Mouse (Mus musculus) G1E (cell line): ENCODE data around the gene Fgfr2. TPM values are rescaled to one million over a fixed set of nuclear protein-coding genes. Genes with fewer than 3 reads are reported as not detected.

Source experiments
- ATAC-seq: 2 replicates; pipeline ENCODE4 v1.8.0; 2016; ENCODE audit warnings: mild to moderate bottlenecking; ENCODE audit not compliant: insufficient number of reproducible peaks, poor library complexity, low FRiP score, severe bottlenecking; ENCODE audit errors: extremely low read depth
- DNase-seq: peaks from one replicate; pipeline ENCODE4 v3.0.0; 2012; ENCODE audit warnings: low spot score
- H3K27me3 ChIP-seq: 2 replicates; pipeline ENCODE4 v1.6.1; 2012; ENCODE audit warnings: mild to moderate bottlenecking, low read length, inconsistent platforms; ENCODE audit not compliant: insufficient read depth
- H3K36me3 ChIP-seq: replicated peaks from 2 replicates; pipeline ENCODE3; 2012; ENCODE audit warnings: mild to moderate bottlenecking, inconsistent platforms
- H3K4me1 ChIP-seq: 2 replicates; pipeline ENCODE4 v1.6.1; 2012; ENCODE audit warnings: low read depth, low read length, inconsistent platforms, mixed read lengths; ENCODE audit not compliant: insufficient read depth
- H3K4me3 ChIP-seq: 2 replicates; pipeline ENCODE4 v1.5.1; 2012; ENCODE audit warnings: low read depth, mild to moderate bottlenecking, inconsistent platforms, low read length, moderate library complexity, mixed read lengths
- H3K9me3 ChIP-seq: replicated peaks from 2 replicates; pipeline ENCODE4 v1.6.1; 2012; ENCODE audit warnings: inconsistent platforms
- CTCF ChIP-seq: IDR thresholded peaks from 2 replicates; pipeline ENCODE4 v1.5.1; 2012; ENCODE audit warnings: low read depth, low read length, inconsistent platforms, mixed read lengths
- GATA1 ChIP-seq: IDR thresholded peaks from 2 replicates; pipeline ENCODE4 v1.6.1; 2012; ENCODE audit warnings: borderline replicate concordance, low read length, inconsistent platforms, mixed read lengths
- GATA2 ChIP-seq: IDR thresholded peaks from 2 replicates; pipeline ENCODE4 v1.6.1; 2012; ENCODE audit warnings: low read depth, low read length, inconsistent platforms, borderline replicate concordance
- POLR2AphosphoS5 ChIP-seq: IDR thresholded peaks from 2 replicates; pipeline ENCODE4 v1.6.1; 2012; ENCODE audit warnings: low read depth, low read length, inconsistent platforms; ENCODE audit not compliant: insufficient replicate concordance
- TAL1 ChIP-seq: conservative IDR thresholded peaks from 2 replicates; pipeline ENCODE4 v1.6.1; 2012; ENCODE audit warnings: low read depth, low read length, inconsistent platforms, mixed read lengths
- polyA plus RNA-seq: library from polyadenylated mRNA; stranded (reverse); fragments of >175 nt; gene quantifications from 2 replicates; pipeline ENCODE4 v1.2.3, GENCODE M21; 2012
- total RNA-seq, 2 experiments: library from RNA; stranded (forward) in 1 of 2; stranded (reverse) in 1 of 2; fragments of 200-1000 nt in 1 of 2; fragments of >200 nt in 1 of 2; fragmentation: Nextera tagmentation in 1 of 2; gene quantifications; 2 replicates each; pipeline ENCODE4 v1.2.3; 2014 to 2017

Gene Fgfr2
- total and polyA plus RNA-seq, 3 experiments: 0.22 TPM; not detected in 2

DNA sequence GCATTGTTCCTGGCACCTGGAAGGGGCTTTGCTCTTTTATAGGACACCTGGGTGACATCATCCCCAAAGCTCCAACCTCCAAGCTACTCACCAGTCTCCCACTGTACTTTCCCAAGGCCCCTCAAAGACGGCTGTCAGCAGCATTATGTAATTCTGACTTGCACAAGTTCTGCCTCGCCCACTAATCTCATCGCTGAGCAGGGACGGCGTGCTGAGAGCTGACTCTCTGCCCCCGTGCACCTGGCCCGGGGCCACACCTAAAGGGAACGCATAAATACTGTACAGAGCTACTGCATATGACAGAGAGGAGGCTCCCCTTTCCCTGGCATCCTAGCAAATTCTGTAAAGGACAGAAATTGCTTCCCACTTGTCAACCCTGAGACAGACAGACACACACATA, 810.8 kb downstream of the Fgfr2 start:
- Histone ChIP-seq H3K4me1 (no peaks in the 10 kb centered on the region), H3K9me3 (peaks cover 80% of the 10 kb centered on the region), H3K27me3 (no peaks in the 10 kb centered on the region), H3K4me3 (no peak overlapping the region; the same call in 1 of the 2 replicates), H3K36me3 (no peaks in the 10 kb centered on the region)
- TF ChIP-seq CTCF (no peak), GATA2 (no peak), TAL1 (no peak), GATA1 (no peak), POLR2AphosphoS5 (no peak)
- ATAC-seq (no peak), DNase-seq (no peak)

DNA sequence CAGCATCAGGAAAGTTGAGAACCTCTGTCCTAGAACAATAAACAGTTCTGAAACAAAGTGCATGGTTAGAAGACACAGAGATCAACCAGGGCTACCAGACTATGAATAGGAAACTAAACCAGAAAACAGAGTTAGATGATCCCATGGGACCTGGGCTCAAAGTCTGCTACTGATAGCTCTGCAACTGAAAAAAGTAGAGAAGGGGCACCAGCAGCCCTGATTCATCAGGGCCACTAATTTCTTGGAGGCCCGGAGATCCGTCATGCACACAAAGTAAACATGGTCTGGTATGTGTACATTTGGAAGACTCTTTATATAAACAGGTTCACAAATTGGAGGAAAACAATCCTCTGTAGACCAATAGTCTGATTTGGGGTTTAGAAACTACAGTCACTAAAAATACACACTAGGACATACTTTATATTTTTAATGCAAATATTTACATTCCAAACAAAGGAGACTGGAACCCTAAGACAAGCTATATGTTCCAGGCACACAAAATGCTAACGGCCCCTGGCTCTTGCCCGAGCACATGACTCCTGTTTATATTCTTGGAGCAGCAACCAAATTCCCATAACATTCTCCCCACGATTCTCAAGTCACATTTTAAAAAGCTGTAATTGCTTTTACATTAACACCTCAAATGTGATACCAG, 814.5 kb downstream of the Fgfr2 start:
- TF ChIP-seq GATA1: no peak
- ATAC-seq (no peak), DNase-seq (no peak)
- peaks cover 64% of the 10 kb centered on the region for H3K9me3 ChIP-seq
- no peaks in the 10 kb centered on the region for H3K27me3 ChIP-seq
- no peaks in the 10 kb centered on the region for H3K4me1 ChIP-seq
- no peak overlapping the region for H3K4me3 ChIP-seq
- no peaks in the 10 kb centered on the region for H3K36me3 ChIP-seq

DNA sequence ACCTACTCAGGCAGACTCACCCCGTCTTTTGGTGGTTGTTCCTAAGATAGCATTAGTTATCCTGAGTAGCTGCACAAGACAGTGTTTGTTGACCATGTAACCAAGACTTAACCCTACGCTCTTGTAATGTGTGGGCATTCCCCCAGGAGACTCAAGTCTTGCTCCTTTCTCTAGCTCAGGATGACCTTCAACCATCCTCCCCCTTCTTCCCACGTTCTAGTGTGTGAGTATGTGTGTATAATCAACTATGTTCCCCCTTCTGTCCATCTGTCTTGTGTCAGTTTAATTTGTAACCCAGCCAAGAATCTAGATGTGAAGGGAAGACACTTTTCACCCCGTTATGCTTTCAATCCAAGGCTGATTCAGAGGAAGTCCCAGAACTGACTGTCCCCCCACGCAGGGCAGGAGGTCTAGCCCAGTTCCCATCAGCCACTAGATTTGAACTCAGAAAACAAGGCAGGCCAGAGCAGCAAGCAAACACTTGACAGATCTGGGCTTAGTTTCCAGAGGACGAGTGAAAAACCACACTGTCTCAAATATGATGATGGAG, 815.4 kb downstream of the Fgfr2 start:
- H3K36me3 ChIP-seq: no peaks in the 10 kb centered on the region
- no peaks in the 10 kb centered on the region for H3K4me1 ChIP-seq
- no peak for ATAC-seq
- H3K9me3 ChIP-seq: peaks cover 58% of the 10 kb centered on the region
- H3K27me3 ChIP-seq: no peaks in the 10 kb centered on the region
- no peak overlapping the region for H3K4me3 ChIP-seq
- TF ChIP-seq GATA1 (no peak), TAL1 (no peak)
- DNase-seq: no peak

DNA sequence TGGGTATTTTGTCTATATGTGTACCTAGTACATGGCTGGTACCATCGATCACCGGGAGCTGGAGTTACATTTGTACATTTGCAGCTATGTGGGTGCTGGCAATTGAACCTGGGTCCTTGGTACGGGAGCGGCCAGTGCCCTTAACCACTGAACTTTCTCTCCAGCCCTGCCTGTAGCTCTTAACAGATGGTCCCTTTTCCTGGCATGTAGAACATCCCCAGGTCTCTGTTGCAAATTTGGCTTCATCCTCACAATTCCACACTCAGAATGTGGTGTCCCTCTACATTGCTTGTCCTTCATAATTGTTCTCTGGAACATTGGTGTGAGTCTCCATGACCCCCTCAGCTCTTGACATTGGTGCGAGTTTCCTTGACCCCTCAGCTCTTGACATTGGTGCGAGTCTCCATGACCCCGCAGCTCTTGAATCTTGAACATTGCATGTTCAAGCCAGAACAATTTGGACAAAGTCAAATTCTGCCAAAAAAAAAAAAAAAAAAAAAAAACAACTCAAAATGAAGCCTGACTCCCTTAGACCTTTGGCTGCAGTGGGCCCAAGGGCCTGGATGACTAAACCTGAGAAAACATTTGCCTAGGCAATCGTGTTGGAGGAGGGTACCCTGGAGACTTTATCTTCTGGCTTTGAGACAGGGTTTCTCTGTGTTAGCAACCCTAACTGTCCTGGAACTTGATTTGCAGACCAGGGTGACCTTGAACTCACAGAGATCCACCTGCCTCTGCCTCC, 816.3 kb downstream of the Fgfr2 start:
- H3K4me1 ChIP-seq: no peaks in the 10 kb centered on the region

DNA sequence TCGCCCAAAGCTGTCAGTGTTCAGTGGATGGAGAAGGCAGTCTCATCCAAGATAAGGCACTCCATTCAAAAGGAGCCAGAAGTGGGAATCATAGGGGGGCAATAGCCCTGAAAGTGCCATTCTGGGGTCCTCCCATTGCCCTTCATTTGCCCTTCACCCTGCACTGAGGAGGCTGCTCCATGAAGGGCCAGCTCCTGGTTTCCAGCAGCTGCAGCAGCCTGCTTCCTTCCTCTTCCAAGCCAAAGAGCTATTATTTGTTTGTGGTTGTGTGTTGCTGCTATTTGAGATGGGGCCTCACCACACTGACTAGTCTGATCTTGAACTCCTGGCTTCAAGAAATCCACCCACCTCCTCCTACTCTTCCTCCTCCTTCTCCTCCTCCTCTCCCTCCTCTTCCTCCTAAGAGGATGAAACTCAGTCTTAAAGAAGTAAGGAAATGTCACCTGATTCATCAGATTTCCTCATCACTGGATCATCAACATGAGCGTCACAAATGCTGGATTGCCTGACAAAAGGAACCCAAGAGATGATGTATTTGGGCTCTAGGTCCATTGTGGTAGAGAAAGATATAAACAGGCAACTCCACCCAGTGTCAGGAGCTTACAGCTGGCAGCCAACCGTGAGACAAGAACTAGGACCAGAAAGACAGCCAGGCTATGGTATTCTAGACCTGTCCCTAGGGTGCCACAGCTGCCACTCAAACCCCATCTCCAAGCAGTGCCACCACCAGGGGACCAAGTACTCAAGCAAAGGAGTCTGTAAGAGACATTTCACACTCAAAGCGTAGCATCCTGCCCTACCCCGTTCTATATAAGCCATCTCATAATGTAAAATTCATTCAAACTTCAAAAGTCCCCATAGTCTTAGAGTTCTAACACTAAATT, 817.4 kb downstream of the Fgfr2 start:
- TF ChIP-seq CTCF: no peak
- TF ChIP-seq GATA1: no peak
- TF ChIP-seq POLR2AphosphoS5: no peak
- no peak for TF ChIP-seq TAL1
- H3K4me3 ChIP-seq: no peak overlapping the region
- no peaks in the 10 kb centered on the region for H3K27me3 ChIP-seq
- DNase-seq (no peak), ATAC-seq (no peak)
- H3K9me3 ChIP-seq: peaks cover 61% of the 10 kb centered on the region
- H3K4me1 ChIP-seq: no peaks in the 10 kb centered on the region
- H3K36me3 ChIP-seq: no peaks in the 10 kb centered on the region

More for the DNA sequence above, 816.3 kb downstream of the Fgfr2 start:
- H3K9me3 ChIP-seq: peaks cover 58% of the 10 kb centered on the region
- ATAC-seq: no peak
- H3K36me3 ChIP-seq: no peaks in the 10 kb centered on the region
- no peaks in the 10 kb centered on the region for H3K27me3 ChIP-seq
- TF ChIP-seq TAL1 (no peak), GATA2 (no peak), POLR2AphosphoS5 (no peak), CTCF (no peak)
- H3K4me3 ChIP-seq: no peak overlapping the region
- no peak for DNase-seq

DNA sequence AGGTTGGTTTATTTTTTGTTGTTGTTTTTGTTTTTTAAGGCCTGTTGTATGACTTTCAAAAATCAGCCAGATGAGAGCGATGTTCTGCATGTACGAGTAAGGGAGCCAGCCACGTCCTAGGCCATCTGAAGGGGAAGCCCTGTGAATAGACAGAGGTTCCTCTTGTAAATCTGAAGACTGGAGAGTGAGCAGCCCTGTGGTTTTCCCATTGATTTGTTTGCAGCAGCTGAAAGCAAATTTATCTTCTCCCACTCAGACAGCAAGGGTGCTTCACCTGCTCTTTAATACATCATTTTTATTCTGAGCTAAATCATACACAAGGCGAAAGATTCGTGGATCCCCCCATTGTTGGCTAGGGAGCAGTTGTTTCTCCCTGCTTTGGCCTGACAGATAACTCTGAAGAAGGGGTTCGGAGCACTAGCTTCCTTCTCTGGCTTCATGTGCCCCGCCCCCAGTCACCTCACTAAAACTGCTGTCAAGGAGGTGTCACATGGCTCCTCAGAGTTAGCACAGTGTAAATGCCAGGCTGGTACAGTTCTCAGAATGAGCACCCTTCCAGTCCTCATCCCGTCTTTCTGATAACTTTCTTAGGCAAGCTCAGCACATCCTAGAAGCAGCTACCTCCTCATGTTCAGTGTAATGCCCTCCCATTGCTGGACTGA, 818.6 kb downstream of the Fgfr2 start:
- no peaks in the 10 kb centered on the region for H3K27me3 ChIP-seq
- TF ChIP-seq GATA2 (no peak), GATA1 (no peak), POLR2AphosphoS5 (no peak), TAL1 (no peak), CTCF (no peak)
- peaks cover 57% of the 10 kb centered on the region for H3K9me3 ChIP-seq
- H3K36me3 ChIP-seq: no peaks in the 10 kb centered on the region
- H3K4me1 ChIP-seq: no peaks in the 10 kb centered on the region
- no peak for ATAC-seq
- DNase-seq: no peak
- no peak overlapping the region for H3K4me3 ChIP-seq
